Mouse (Mus musculus) CD4-positive helper T cell, adult 2 months (primary cell): ENCODE measurements around the gene Ip6k3.

ENCODE experiments used
- DNase-seq: peaks from one replicate; pipeline ENCODE4 v3.0.0-alpha.2; 2012; ENCODE audit warnings: low read depth, missing footprints, low spot score

Gene Ip6k3

DNA sequence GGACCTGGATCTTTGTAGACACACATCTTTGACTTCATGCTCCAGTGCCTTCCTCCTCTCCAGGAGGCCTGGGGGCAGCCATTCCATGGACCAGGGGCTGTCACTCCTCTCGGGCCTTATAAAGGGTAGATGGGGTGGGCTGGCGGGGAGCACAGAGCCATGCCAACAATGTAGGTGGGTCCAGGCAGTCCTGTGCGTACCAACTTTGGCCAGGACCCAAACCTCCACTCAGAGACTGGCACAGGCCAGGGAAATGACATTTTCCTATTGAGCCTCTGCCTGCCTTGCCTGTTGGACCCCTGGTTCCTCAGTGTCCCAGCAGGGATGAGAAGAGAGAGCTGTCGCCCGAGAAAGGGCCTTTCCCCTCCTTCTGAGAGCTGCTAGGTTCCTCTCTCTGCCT is 14.8 kb upstream of the Ip6k3 start:
- no peak for DNase-seq

DNA sequence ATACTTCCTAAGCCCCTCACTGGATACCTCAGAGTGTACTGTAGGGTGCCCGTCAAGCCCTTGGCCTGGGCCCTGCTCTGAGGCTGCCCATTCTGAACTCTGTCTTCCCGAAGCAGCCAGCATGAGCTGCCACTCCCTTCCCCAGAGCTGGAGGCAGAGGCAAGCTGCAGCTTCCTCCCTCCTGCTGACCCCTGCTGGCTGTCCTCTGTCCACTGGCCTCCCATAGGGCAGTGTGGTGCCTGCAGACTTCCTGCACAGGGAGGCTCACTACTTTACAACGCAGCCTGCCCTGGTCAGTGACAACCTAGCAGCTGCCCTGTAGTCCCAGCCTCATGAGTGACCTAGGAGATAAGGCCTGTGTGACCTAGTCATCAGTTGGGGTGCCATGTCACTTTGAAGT is 14.1 kb upstream of the Ip6k3 start:
- no peak for DNase-seq

DNA sequence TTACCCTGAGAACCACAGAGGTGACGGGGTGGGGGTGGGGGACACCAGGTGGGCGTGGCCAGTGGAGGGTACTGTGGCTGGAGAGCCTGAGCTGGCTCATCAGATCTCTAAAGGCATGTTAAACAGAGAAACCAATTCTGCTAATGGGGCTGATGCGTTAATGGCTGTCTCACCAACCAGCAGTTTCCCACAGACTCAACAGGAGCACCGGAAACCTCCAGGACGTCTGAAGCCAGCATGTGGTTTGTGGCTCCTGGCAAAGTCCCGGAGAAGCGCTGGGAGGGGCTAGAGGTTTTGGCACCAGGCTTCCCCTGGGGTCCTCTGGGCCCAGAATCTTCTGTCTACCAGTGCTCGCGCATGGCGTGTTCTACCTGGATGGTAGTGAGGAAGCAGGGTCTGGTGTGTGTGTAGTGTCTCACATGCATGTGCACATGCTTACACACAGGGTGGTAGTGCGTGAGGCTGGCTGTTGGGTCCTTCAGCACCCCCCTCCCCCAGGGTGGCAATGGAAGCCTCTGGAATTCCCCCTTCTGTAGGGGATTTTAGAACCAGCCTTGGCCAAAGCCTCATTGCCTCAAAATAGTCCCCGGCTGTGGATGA is 12.2 kb upstream of the Ip6k3 start:
- no peak for DNase-seq

DNA sequence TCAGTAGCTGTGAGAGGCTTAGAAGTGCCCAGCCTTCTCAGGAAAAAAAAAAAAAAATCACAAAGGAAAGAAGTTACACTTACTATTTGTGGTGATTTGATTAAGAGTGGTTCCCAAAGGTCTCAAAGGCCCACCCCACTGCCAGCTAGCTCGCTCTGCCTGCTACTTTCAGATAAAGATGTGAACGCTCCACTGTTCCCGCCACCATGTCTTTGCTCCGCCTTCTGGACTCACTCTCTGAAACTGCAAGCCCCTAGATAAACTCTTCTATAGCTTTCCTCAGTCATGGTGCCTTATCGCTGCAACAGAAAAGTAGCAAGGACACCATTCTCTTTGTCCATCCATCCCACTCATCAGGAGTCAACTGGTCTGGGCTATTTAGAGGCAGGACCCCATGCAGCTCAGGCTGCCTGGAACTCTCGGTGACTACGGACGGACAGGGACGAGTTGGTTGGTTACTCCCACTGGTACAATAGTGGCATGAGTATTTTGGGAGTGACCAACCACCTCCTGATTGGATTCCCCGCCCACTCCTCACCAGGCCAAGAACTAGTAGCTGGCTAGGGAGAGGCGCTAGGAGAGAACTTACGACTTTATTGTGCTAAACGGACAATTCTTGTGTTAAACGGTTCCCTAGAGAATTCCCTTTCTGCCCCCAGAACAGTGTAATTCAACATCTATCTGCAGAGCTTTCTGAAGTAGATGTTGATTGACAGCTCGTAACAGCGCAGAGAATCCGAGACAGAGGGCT is 11.0 kb upstream of the Ip6k3 start:
- DNase-seq, result no peak

DNA sequence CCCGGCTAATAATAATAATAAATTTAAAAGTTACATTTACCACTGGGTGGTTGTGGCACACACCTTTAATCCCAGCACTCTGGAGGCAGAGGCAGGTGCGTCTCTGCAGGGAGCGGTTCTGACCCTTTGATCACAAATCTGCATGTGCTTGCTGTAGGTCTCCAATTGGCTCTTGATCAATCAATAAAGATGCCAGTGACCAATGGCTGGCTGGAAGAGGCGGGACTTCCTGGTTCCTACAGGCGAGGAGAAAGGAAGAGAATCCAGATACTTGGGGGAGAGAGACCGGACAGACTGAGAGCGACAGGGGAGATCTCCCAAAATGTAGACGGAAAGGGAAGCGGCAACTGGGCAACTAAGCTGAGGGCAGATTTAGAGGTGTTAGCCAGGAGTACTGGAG is 10.4 kb upstream of the Ip6k3 start:
- peak; percentile 25 for DNase-seq

DNA sequence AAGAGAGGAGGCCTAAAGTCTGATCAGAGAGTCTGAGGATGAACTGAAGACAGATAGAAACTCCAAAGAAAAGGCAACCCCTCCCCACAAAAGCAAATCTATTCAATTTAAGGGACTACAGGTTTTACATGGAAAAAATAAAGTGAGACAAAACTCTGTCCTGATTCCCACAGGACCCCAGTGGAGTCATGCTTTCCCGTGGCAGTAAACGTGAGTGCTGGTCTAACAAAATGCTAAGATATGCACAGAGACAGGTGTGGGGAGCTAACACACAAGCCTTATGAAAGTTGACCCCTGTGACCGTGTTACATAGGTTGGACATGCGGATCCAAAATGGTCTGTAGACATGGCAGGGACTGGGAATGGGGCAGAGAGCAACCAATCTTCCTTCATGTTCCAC is 9.2 kb upstream of the Ip6k3 start:
- DNase-seq, result no peak

DNA sequence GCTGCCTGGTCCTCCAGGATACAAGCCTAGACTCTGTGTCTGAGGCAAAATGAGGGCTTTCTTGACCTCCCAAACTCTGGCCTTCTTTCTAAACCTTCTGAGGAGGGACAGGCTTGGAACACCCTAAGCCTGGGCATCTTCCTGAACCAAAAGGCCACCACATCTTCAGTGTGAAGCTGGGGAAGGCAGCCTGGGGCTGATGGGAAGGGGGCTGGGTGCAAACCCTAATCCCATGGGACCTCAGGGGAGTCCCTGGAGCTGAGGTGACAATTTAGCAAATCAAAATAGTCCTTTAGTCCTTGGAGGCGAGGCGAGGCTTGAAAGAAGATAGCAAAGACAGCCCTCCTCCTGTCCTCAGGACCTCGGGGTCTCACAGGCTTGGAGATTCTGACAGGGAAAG is 8.7 kb upstream of the Ip6k3 start:
- DNase-seq, result no peak

DNA sequence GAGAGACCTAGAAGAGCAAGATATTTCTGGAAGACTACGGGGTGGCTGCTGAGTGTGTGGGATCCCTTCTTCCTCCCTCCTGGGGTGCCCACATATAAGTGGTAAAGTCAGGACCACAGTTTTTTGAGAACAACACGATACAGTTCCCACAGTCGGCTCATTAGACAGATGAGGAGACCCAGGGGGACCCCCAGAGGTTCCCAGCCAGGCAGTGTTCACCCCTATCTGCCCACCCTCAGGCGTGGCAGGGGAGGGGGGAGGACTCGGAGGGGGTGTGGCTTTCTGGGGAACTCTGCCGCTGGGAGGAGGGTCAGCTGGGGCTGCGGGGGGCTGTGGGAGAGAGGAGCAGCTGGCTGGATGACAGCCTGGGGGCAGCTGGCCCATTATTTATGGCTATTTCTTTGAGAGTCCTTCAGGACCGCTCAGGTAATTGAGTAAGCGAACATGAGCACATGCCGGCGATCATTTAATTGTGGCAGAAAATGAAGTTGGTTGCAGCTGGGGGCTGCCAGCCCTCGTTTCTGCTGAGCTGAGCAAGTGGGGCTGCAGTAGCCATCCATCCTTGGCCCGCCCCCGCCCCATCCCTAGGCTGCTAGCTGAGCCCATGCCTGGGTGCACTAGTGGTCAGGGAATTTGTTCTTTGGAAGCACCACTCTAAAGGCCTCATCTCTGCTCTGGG is 7.7 kb upstream of the Ip6k3 start:
- no peak for DNase-seq

DNA sequence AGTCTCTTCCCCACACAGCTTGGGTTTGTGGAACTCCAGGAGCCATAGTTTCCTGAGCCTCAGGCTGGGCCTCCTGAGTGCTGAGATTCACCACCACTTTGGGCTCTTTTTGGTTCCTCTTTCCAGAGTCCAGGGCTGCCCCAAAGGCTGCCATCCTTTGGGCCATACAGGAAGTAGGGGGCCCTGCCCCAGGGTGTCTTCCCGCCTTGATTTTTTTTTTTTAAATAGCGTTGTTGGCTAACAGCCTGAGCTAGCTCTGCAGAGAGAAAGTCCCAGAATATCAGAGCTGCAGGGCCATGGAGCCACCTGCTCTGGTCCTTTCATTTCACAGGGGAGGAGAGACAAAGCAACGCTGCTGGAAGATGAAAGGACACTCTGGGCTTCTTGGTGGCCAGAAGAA is 6.1 kb upstream of the Ip6k3 start:
- no peak for DNase-seq

DNA sequence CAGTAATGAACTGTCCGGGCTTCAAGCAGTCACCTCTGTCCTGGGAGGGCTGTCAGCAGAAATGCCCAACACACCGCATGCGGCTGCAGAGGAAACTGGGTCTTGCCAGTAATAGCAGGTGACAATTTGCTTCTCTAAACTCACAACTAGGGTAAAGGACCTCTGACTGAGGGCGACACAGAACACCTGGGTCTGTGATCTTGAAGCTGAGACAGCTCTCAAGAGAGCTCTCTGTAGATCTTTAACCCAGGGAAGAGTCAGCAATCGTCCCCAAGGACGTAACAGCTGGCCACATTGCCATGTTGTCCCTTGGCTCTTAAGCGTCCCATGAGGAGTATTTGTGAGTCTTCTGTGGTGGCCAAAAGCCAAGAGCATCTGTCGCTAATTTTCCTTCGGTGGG is 4.9 kb upstream of the Ip6k3 start:
- DNase-seq, result no peak

DNA sequence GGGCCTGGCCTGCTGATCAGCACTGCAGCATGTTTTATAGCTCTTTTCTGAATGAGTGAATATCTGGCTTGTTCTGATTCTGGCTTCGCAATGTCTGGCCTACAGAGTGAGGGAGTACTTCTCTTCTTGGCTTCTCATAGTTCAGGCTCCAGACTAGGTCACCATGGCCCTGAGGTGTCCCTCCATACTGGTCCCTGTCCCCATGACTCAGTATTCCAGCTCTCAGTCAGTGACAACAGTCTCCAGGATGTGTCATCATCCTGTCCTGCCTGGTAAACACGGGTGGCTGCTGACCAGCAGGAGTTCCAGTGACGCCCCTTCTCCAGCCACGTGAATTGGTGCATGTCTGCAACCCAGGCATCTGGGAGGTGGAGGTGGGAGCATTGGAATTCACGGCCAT is 3.5 kb upstream of the Ip6k3 start:
- no peak for DNase-seq

DNA sequence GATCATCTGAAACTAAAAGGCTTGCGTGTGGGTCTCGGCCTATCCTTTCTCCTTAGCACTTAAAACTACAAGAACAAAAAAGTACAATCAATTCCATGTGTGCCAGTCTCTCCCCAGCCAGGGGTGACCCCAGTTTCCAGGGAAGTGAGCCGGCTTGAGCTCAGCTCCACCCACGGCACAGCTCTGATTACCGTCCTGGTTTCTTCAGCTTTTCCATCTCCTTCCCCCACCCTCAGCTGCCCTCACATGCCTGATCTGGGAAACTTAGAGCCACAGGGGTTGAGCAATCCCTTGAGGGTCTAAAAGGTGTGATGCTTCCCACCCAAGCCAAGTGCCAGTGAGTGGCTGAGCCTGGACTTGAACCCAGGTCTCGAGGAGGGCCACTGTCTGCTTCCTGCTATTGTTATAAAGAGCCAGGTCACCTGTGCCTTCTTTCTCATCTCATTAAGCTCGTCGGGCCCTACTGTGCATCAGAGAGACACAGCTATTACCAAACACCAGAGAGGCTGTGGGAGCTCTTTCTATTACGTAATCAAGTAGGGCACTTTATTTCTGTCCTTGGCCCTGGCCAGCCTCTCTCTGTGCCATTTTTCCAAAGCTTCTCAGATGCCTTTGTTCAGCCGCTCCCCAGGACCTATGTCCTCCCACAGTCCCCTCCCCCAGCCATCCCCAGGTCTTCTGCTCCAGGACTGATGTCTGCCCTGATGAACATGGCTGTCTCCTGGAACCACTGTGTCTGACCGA is 2.5 kb upstream of the Ip6k3 start:
- DNase-seq, result no peak

DNA sequence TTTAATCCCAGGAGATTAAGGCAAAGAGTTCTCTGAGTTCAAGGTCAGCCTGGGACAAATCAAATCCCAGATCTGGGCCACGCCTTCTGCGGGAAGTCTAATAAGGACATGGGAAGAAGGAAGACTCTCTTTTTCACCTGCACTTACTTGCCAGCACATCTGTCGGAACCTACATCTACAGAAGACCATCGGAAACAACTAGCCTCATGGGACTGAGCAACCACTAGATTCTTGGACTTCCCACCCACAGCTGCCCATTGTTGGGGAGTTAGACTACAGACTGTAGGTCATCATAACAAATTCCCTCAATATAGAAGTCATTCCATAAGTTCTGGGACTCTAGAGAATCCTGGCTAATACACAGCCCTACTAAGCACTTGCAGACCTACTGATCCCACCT is 974 bp upstream of the Ip6k3 start:
- no peak for DNase-seq

DNA sequence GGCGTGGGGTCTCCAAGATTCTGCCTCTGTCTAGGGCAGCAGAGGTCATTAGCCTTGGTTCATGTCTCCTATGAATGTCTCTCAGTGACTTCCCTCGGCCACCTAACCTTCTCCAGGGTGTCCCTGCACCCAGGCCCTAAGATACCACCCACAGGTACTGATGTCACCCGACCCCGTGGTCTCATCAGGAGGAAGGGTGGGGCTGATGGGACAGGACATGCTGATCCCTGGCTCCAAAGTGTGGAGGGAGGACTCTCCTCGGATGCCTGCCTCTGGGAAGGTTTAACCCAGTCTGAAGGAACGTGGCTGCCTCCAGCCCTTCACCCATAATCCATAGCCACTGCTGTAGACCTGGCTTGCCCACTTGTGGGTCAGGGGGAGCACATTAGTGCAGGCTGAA is 694 bp downstream of the Ip6k3 start:
- no peak for DNase-seq

DNA sequence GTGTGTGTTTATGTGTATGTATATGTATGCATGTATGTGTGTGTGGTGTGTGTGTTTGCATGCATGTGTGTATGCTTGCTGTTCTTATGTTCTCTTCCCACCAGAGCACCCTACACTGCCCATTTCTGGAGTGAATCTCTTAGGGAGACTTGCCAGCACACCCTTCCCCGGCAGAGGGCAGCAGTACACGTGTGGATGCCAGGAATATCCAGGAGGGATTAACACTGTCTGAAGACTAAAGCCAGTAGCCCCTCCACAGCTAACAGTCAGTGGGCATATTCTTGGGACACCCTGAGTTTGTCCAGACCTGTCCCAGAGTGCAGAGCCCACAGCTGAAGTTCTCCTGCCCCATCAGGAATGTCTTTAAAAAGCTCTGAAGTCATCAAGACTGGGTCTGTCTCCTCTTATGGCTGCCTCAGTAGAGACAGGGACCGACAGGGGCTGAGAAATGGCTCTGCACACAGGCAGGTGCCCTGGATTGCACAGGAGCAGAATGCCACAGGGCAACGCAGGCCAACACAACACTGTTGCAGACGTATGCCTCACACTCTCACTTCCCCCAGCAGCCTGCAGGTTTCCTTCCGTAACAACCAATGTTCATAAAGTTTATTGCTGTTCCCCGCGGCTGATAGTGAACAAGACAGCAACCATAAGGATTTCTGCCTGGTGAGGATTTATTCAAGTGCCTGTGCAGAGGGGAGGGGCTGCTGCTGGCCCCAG is 2.4 kb downstream of the Ip6k3 start:
- no peak for DNase-seq

DNA sequence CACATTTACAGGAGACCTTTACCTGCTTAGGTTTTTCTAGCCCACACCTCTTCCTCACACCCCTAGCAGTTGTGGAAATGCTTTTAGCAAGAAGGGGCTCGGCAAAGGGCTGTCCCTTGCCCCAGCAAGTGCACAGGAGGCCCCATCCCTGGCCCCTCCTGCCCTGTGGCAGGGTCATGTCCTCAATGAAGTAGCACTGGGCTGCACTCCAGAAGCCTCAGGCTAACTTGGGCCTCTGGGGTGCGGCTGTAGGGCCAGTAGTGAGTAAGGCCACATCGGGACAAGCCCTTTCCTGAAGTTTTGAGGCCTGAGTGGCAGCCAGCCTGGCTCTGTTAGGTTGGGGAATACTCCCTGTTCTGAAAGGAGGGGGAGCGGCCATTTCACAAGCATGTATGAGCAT is 6.7 kb downstream of the Ip6k3 start:
- no peak for DNase-seq

DNA sequence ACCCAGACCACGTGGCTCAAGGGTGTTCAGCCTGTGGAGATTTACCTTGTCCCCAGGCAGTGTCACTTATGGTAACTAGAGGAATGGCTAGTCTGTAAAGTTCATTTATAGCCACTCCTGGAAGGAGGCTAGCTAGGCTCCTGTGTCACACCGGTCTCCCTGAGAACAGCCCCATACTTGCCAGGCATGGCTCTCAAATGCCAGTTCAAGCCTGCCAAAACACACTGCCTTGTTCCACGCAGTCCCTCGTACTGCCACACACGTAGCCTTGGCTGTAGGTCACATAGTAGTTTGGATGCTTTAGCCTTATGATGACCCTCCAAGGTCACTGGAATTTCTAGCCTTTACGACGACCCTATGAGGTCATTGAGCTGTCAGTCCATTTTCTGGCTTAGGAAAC is 8.4 kb downstream of the Ip6k3 start:
- no peak for DNase-seq

DNA sequence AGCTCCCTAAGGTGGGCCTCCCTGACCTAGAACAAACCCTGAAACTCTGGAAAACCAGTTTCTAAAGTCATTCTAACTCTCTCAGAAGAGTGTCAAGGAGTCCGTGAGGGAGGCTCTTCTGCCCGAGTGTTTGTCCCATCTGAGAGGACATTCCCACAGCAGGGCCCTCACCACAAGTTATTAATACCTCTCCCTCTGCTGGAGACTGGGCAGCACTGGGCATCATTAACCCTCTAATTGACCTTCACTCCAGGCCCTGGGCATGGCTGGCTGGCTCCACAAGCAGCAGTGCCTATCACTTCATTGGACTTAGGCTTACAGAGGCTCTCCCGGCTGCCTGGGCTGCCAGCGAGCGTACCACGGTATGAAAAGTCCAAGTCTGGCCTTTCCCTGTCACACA is 9.2 kb downstream of the Ip6k3 start:
- no peak for DNase-seq

DNA sequence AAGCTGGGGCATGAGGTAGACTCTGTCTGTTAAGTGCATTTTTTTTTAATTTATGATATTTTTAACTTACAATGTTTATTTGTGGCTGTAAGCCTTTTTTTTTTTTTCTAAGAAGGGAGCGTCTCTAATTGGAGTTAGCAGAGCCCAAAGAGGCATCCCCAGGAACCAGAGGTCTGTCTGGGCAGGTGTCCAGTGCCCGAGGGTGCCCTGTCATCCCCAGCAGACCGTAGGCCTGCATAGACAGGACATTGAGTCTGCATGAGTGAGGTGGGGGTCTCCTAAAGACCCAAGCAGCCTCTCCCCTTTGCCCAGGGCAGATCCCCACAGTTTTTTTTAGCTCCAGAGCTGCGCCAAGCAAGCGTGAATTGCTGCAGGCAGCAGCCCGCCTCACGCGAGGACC is 11.8 kb downstream of the Ip6k3 start:
- DNase-seq, result no peak

DNA sequence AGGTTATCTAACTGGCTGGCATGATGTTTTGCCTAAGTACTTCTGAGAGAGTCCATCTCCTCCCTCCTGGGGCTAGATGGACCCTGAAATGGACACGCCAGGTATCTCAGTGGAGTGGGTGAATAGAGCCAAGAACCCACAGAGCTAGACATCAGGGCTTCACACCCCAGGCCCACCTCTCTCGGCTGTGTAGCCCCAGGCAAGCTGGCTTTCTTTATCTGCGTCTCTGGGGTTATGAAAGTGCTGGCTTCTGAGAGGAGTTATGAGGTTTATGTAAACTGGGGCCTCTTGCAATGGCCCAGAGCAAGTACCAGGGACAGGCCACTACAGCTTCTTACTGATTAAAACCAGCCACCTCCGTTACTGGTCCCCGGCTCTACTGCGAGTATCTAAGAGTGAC is 12.7 kb downstream of the Ip6k3 start:
- no peak for DNase-seq

DNA sequence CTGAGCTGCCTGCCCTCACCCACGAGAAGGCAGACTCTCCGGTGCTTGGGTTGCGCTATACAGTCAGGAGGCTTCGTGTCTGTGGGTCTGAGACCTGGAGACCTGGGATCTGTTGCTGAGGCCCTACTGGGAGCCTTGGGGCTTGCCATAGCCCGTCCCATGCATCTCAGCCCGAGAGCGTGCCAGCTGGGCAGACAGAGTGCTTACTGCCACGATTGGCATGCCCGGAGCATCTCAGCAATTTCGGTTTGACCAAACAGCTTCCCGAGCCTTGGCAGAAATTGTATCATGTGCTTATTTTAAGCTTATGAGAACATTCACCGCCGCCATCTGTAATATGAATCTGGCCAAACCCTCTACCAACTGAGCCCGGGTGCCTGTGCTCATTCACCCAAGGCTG is 13.3 kb downstream of the Ip6k3 start:
- DNase-seq, result no peak

DNA sequence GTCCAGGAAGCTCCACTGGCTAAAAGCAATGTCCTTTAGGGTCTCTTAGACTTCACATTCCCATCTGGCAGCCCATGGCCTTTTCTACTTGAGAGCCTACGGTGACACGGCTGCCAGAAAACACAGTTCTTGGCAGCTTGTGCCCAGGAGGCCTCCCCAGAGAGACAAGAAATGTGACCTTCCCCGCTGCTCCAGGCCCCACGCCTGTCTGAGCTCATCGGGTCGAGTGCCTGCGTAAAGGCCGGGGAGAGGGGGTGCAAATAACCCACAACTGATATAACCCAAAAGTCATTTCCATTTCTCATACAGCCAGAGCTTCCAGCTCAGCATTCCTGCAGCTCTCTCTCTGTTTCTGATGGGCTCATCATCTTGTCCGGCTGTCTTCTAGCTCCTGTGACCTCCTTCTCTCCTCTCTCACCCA is 13.8 kb downstream of the Ip6k3 start:
- no peak for DNase-seq
